Mouse (Mus musculus): Measurements from ENCODE around the gene Brd2.

DNA sequence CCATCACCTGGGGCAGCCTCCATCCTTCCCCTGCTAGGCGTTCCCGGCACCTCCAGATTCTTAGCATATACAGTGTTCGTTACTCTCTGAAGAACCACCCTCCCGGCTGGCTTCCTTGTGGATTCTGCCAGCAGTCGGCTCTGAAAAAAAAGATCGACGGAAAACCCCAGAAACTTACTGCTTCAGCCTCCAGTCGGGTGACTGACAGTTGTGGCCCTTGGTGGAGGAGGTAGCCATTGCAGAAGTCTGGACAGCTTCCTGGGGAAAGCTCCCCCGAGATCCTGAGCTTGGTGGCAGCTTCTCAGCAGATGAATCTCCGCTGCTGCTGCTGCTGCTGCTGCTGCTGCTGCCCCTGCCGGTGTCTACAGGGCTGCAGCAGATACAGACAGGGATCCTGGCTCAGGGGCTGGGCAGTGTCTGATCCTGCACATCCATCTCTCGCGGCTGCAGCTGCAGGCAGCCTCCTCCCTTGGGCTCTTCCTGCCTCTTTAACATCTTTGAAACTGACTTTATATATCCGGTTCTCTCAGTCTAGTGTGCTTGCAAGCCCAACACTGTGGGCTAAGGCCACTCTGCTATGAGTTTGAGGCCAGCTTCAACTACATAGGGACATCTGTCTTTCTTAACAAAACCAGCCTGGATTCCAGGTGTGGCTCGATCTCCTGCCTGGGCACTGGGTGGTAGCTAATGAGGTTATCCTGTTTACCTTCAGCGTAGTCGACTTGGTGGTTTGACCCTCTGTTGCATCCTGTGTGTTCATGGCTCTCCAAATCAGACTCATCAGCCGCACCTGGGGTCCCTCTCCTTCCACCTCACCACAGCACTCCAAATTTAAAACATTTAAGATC is 6.7 kb upstream of the Brd2 start:
- TF ChIP-seq POLR2A (IDR thresholded peaks at IDR 0.05; ENCODE audit: control insufficient read depth, low read depth, low read length): no peak
- no peak for TF ChIP-seq CTCF (IDR thresholded peaks at IDR 0.05; ENCODE audit: control insufficient read depth, insufficient read depth, insufficient replicate concordance, low read depth, low read length)

Measured in testis, adult 2 months (tissue).